Mouse (Mus musculus) liver, postnatal 0 days (tissue): ENCODE results near the gene Patl1.

ENCODE experiments used
- CTCF ChIP-seq: sonication (generic); IDR thresholded peaks from 2 replicates; pipeline ENCODE4 v1.5.1; 2016; ENCODE audit warnings: antibody characterized with exemption, low read depth
- EP300 ChIP-seq: IDR thresholded peaks from 2 replicates; pipeline ENCODE4 v1.6.1; 2016; ENCODE audit warnings: antibody characterized with exemption, low read depth, mild to moderate bottlenecking

GRCm38 (mm10) chr19:11911603-11912002 is 596 bp upstream of the Patl1 start:
- no peak for TF ChIP-seq CTCF
- no peak for TF ChIP-seq EP300
